In the genomic region with DNA sequence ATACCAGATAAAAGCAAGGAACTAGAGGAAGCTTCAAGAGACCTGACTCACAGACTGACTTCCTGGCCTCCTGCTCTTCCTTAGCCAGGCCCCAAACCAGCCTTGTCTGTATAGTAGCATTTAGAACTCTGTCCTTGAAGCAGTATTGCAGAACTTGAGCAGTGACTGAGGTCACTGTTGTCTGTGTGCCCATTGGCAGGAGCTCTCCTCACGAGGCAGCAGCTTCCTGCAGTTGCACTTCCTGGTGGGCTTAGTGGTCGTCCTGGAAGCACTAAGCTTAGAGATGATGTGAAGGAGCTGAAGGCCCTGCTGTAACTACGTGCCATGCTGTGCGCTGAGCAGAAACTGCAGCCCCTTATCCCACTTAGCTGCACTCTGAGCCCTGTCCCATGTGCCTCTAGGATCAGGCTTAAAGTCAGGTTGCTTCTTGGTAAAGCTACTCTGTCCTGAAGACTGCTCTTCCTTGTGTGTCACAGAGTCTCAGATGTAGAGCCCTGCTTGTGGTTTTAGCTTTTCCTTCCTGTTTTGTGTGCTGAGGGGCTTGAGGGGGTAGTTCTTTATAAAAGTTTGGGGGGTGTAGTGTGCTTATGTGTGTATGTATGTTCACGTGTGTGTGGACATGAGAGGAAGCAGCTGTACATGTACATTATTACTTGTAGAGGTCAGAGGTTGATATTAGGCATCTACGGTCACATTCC, we compare ENCODE assay signal across 18 mouse cellular contexts. TPM values are rescaled to one million over a fixed set of nuclear protein-coding genes. Genes with fewer than 3 reads are reported as not detected.
DNase-seq lines count a peak whose midpoint lies in the region; ATAC-seq lines count a peak whose summit lies in the region.
"Had no signal": no experiment of that assay in that cellular context is flagged by ENCODE, and none has a peak within 500 bp of the region (broad histone marks: within the 10 kb centered on the region; RNA-seq: fewer than 3 reads in every experiment).

No protein-coding gene starts in this region.

- intact Hi-C loops in heart, postnatal 25 days (cut with DNase I): no loop called here

- ATAC-seq in heart, embryonic 16.5 days (replicated peaks; ENCODE audit: extremely low read depth, insufficient read depth, low FRiP score): no peak
- ATAC-seq in hematopoietic stem cell, adult 5-6 weeks (replicated peaks in 1 of 2; ENCODE audit: insufficient read depth in 1 of 2, low FRiP score in 2 of 2, low TSS enrichment in 1 of 2, low read depth in 1 of 2, poor library complexity in 2 of 2, severe bottlenecking in 2 of 2): peak; percentile 58 to 62
- no peak for ATAC-seq in forebrain, embryonic 15.5 days (replicated peaks)
- ATAC-seq in hindbrain, embryonic 13.5 days (ENCODE audit: low FRiP score): no peak
- ATAC-seq: forebrain, embryonic 14.5 days had no signal

- peak overlapping the region; percentile 5; the same call in 1 of the 2 replicates for H3K27ac ChIP-seq in heart, embryonic 16.5 days (ENCODE audit: low read length)
- no peak overlapping the region for H3K27ac ChIP-seq in forebrain, embryonic 15.5 days (replicated peaks)
- no peak overlapping the region for H3K27ac ChIP-seq in hindbrain, embryonic 13.5 days
- H3K27ac ChIP-seq: embryonic facial prominence, embryonic 13.5 days; midbrain, embryonic 12.5 days; stomach, postnatal 0 days had no signal

- DNase-seq in heart, postnatal 25 days (ENCODE audit: low spot score): no peak
- peak; percentile 6 for DNase-seq in MEL-GATA-1-ER (ENCODE audit: extremely low read depth, low read depth)
- DNase-seq in splenic B cell, adult 2 months (ENCODE audit: low read depth, low spot score): peak; percentile 28
- no peak for DNase-seq in kidney, postnatal 25 days
- DNase-seq: cerebellum, adult 9-11 months; heart, adult 18-20 months; kidney, adult 2 months; left cerebral cortex, postnatal 4 days; lung, embryonic 14.5 days; right cerebral cortex, postnatal 25 days had no signal

- H3K4me3 ChIP-seq in heart, embryonic 16.5 days (ENCODE audit: low read length): no peak overlapping the region
- no peak overlapping the region for H3K4me3 ChIP-seq in forebrain, embryonic 15.5 days
- H3K4me3 ChIP-seq in hindbrain, embryonic 13.5 days: no peak overlapping the region
- H3K4me3 ChIP-seq: embryonic facial prominence, embryonic 13.5 days; midbrain, embryonic 12.5 days had no signal

- no peak overlapping the region for H3K4me2 ChIP-seq in heart, embryonic 16.5 days (ENCODE audit: low read depth, low read length)
- H3K4me2 ChIP-seq in forebrain, embryonic 15.5 days (replicated peaks): no peak overlapping the region
- no peak overlapping the region for H3K4me2 ChIP-seq in hindbrain, embryonic 13.5 days
- H3K4me2 ChIP-seq: embryonic facial prominence, embryonic 13.5 days; lung, embryonic 14.5 days; midbrain, embryonic 12.5 days had no signal

- peaks cover 17% of the 10 kb centered on the region for H3K4me1 ChIP-seq in heart, embryonic 16.5 days (ENCODE audit: control insufficient read depth, insufficient read depth, low read length)
- H3K4me1 ChIP-seq in forebrain, embryonic 15.5 days: no peaks in the 10 kb centered on the region
- no peaks in the 10 kb centered on the region for H3K4me1 ChIP-seq in hindbrain, embryonic 13.5 days (replicated peaks)
- H3K4me1 ChIP-seq: midbrain, embryonic 12.5 days had no signal

- WGBS in heart, embryonic 16.5 days: 75% methylated on average over 6 of the region's 6 CpGs
- 87% methylated on average over 6 of the region's 6 CpGs for WGBS in forebrain, embryonic 15.5 days
- 91% methylated on average over 6 of the region's 6 CpGs for WGBS in hindbrain, embryonic 13.5 days

- no peaks in the 10 kb centered on the region for H3K9me3 ChIP-seq in heart, embryonic 16.5 days (replicated peaks; ENCODE audit: control insufficient read depth, low read length)
- no peaks in the 10 kb centered on the region for H3K9me3 ChIP-seq in forebrain, embryonic 15.5 days
- H3K9me3 ChIP-seq in hindbrain, embryonic 13.5 days: no peaks in the 10 kb centered on the region
- H3K9me3 ChIP-seq: embryonic facial prominence, embryonic 13.5 days; midbrain, embryonic 12.5 days had no signal

- H3K27me3 ChIP-seq in heart, embryonic 16.5 days (ENCODE audit: control insufficient read depth, insufficient read depth, low read length): no peaks in the 10 kb centered on the region
- H3K27me3 ChIP-seq in splenic B cell, adult 2 months (ENCODE audit: control insufficient read depth, insufficient read depth, low read length, poor library complexity, severe bottlenecking): no peaks in the 10 kb centered on the region
- no peaks in the 10 kb centered on the region for H3K27me3 ChIP-seq in forebrain, embryonic 15.5 days
- no peaks in the 10 kb centered on the region for H3K27me3 ChIP-seq in hindbrain, embryonic 13.5 days
- H3K27me3 ChIP-seq: embryonic facial prominence, embryonic 13.5 days; midbrain, embryonic 12.5 days had no signal

- no peak overlapping the region for H3K9ac ChIP-seq in heart, embryonic 16.5 days (ENCODE audit: low read length)
- H3K9ac ChIP-seq in forebrain, embryonic 15.5 days (replicated peaks): no peak overlapping the region
- no peak overlapping the region for H3K9ac ChIP-seq in hindbrain, embryonic 13.5 days
- H3K9ac ChIP-seq: embryonic facial prominence, embryonic 13.5 days; lung, embryonic 14.5 days; midbrain, embryonic 12.5 days had no signal

- peaks cover 24% of the 10 kb centered on the region for H3K36me3 ChIP-seq in heart, embryonic 16.5 days (ENCODE audit: control insufficient read depth, insufficient read depth)
- H3K36me3 ChIP-seq in splenic B cell, adult 2 months (ENCODE audit: control insufficient read depth, insufficient read depth, low read length, poor library complexity, severe bottlenecking): peaks cover 7% of the 10 kb centered on the region; the same call in 1 of the 2 replicates
- peaks cover 41% of the 10 kb centered on the region for H3K36me3 ChIP-seq in forebrain, embryonic 15.5 days
- H3K36me3 ChIP-seq in hindbrain, embryonic 13.5 days: peaks cover 54% of the 10 kb centered on the region

RNA-seq across cellular contexts. Expression of gene Tmc8, which starts 57.1 kb away (rescaled TPM):
- 4.1 and 6.0 TPM in 2 replicates for polyA plus RNA-seq in heart, embryonic 16.5 days (2015; fragmentation: Nextera tagmentation; extraction: Ambion mirVana)
- total RNA-seq in heart, postnatal 25 days (2021): 1 to 10 TPM; 2.9 to 3.4 TPM
- total RNA-seq in hematopoietic stem cell, adult 5-6 weeks (2017): 1.5 and 2.9 TPM in 2 replicates
- 0.43 and 0.45 TPM in 2 replicates for polyA plus RNA-seq in forebrain, embryonic 15.5 days (2015; fragmentation: Nextera tagmentation; extraction: Ambion mirVana)
- polyA plus RNA-seq in hindbrain, embryonic 13.5 days (2015; fragmentation: Nextera tagmentation; extraction: Ambion mirVana): 0.75 and 1.5 TPM in 2 replicates

RNA-seq across cellular contexts. Expression of gene Tmc6, which starts 57.2 kb away (rescaled TPM):
- 28.4 and 30.8 TPM in 2 replicates for polyA plus RNA-seq in heart, embryonic 16.5 days (2015; fragmentation: Nextera tagmentation; extraction: Ambion mirVana)
- total RNA-seq in heart, postnatal 25 days (2021): 10 to 100 TPM; 14.4 to 18.8 TPM
- total RNA-seq in hematopoietic stem cell, adult 5-6 weeks (2017): 12.6 and 23.0 TPM in 2 replicates
- 1.9 and 2.6 TPM in 2 replicates for polyA plus RNA-seq in forebrain, embryonic 15.5 days (2015; fragmentation: Nextera tagmentation; extraction: Ambion mirVana)
- 5.3 TPM in 2 replicates for polyA plus RNA-seq in hindbrain, embryonic 13.5 days (2015; fragmentation: Nextera tagmentation; extraction: Ambion mirVana)

Comparison
In these comparisons a context has a peak if more than half of its experiments do, and no peak if none do; other contexts are left out.
1. ATAC-seq: peak in hematopoietic stem cell, adult 5-6 weeks (2 of 2); none in heart, embryonic 16.5 days (single experiment), forebrain, embryonic 15.5 days (single experiment) and hindbrain, embryonic 13.5 days (single experiment).
2. DNase-seq: peak in MEL-GATA-1-ER (single experiment) and splenic B cell, adult 2 months (single experiment); none in heart, postnatal 25 days (single experiment) and kidney, postnatal 25 days (0 of 2).